ENCODE assay signal across 8 mouse cellular contexts in the genomic region with DNA sequence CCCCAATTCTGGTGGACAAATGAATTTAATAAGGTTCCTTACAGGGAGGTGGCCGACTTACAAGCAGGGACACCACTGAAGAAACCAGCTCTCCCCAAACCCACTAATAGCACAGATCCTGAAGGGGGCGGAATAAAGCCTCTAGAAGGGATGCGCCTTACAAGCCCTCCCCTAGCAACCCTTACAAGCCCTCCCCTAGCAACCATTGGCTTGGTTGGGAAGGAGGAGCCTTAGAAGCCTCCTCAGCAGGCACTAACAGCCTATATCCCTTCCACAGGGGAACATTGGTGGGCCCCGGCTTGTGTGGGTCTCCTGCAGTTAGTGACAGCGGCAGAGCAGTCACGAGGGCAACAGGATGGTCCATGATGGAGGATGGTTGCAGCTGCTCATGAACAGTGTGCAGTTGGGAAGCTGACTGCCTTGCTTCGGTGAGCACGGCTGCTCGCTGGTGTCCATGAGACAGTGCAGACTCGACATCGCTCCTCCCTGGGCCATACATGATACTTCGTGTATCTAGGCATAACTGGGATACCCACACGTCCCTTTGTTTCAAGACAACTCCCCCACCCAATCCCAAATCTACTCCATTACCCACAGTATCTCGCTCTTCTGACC.
A peak's percentile ranks its signal among the peaks of the same experiment; 100 is the strongest.
DNase-seq lines count a peak whose midpoint lies in the region; ATAC-seq and TF ChIP-seq lines count a peak whose summit lies in the region.

No protein-coding gene starts in this region.

- peaks cover 19% of the 10 kb centered on the region for H3K4me1 ChIP-seq in liver, embryonic 11.5 days (replicated peaks; ENCODE audit: control insufficient read depth, insufficient read depth, low read length)
- H3K4me1 ChIP-seq in embryonic facial prominence, embryonic 11.5 days (ENCODE audit: control insufficient read depth, insufficient read depth, low read length), result no peaks in the 10 kb centered on the region
- no peaks in the 10 kb centered on the region for H3K4me1 ChIP-seq in intestine, postnatal 0 days (replicated peaks; ENCODE audit: control insufficient read depth, insufficient read depth, low read length)
- no peaks in the 10 kb centered on the region for H3K4me1 ChIP-seq in neural tube, embryonic 14.5 days (ENCODE audit: control insufficient read depth, insufficient read depth, low read length)

- H3K9me3 ChIP-seq in liver, embryonic 11.5 days (ENCODE audit: control insufficient read depth, low read length), result no peaks in the 10 kb centered on the region
- no peaks in the 10 kb centered on the region for H3K9me3 ChIP-seq in embryonic facial prominence, embryonic 11.5 days (replicated peaks; ENCODE audit: control insufficient read depth, low read length)
- no peaks in the 10 kb centered on the region for H3K9me3 ChIP-seq in intestine, postnatal 0 days (ENCODE audit: control insufficient read depth)
- no peaks in the 10 kb centered on the region for H3K9me3 ChIP-seq in neural tube, embryonic 14.5 days (ENCODE audit: control insufficient read depth, low read length)

- peaks cover 5% of the 10 kb centered on the region; the same call in 1 of the 2 replicates for H3K36me3 ChIP-seq in liver, embryonic 11.5 days (ENCODE audit: control insufficient read depth, insufficient read depth, low read length)
- no peaks in the 10 kb centered on the region for H3K36me3 ChIP-seq in embryonic facial prominence, embryonic 11.5 days (replicated peaks; ENCODE audit: control insufficient read depth, insufficient read depth, low read depth, low read length)
- H3K36me3 ChIP-seq in intestine, postnatal 0 days (ENCODE audit: control insufficient read depth, insufficient read depth), result no peaks in the 10 kb centered on the region; the same call in 1 of the 2 replicates
- H3K36me3 ChIP-seq in neural tube, embryonic 14.5 days (ENCODE audit: control insufficient read depth, insufficient read depth, low read length), result no peaks in the 10 kb centered on the region

- TF ChIP-seq CTCF in intestine, postnatal 0 days (IDR thresholded peaks at IDR 0.05; ENCODE audit: low read depth), result peak; percentile 55

- no peak overlapping the region for H3K4me3 ChIP-seq in liver, embryonic 11.5 days (ENCODE audit: low read depth, low read length)
- no peak overlapping the region for H3K4me3 ChIP-seq in embryonic facial prominence, embryonic 11.5 days (ENCODE audit: low read depth, low read length)
- H3K4me3 ChIP-seq in intestine, postnatal 0 days (ENCODE audit: low read depth, low read length), result no peak overlapping the region
- H3K4me3 ChIP-seq in neural tube, embryonic 14.5 days (ENCODE audit: low read depth, low read length), result no peak overlapping the region

- 72% methylated on average over 14 of the region's 14 CpGs for WGBS in liver, embryonic 11.5 days
- 79% methylated on average over 14 of the region's 14 CpGs for WGBS in embryonic facial prominence, embryonic 11.5 days
- WGBS in intestine, postnatal 0 days, result 72% methylated on average over 14 of the region's 14 CpGs
- 69% methylated on average over 14 of the region's 14 CpGs for WGBS in neural tube, embryonic 14.5 days

- peak; percentile 68 for ATAC-seq in liver, embryonic 11.5 days (replicated peaks; ENCODE audit: low FRiP score)
- ATAC-seq in embryonic facial prominence, embryonic 11.5 days (replicated peaks; ENCODE audit: insufficient number of reproducible peaks, low FRiP score, low TSS enrichment, low read depth), result peak; percentile 66; the same call in 1 of the 2 replicates
- ATAC-seq in intestine, postnatal 0 days, result 0 out of 2 replicates have a peak, but pooled peaks have one; percentile 38
- peak; percentile 71 for ATAC-seq in neural tube, embryonic 14.5 days (ENCODE audit: low read depth)

- no peaks in the 10 kb centered on the region for H3K27me3 ChIP-seq in liver, embryonic 11.5 days (replicated peaks; ENCODE audit: control insufficient read depth, insufficient read depth, low read length)
- H3K27me3 ChIP-seq in embryonic facial prominence, embryonic 11.5 days (ENCODE audit: control insufficient read depth, insufficient read depth, low read length), result no peaks in the 10 kb centered on the region
- no peaks in the 10 kb centered on the region for H3K27me3 ChIP-seq in intestine, postnatal 0 days (replicated peaks; ENCODE audit: control insufficient read depth, insufficient read depth, low read length)
- H3K27me3 ChIP-seq in neural tube, embryonic 14.5 days (ENCODE audit: control insufficient read depth, insufficient read depth, low read length), result no peaks in the 10 kb centered on the region

- peak overlapping the region; percentile 30; the same call in 1 of the 2 replicates for H3K27ac ChIP-seq in liver, embryonic 11.5 days (ENCODE audit: low read depth, low read length)
- H3K27ac ChIP-seq in embryonic facial prominence, embryonic 11.5 days (replicated peaks; ENCODE audit: low read depth, low read length), result no peak overlapping the region
- H3K27ac ChIP-seq in intestine, postnatal 0 days (ENCODE audit: low read depth, low read length), result no peak overlapping the region
- no peak overlapping the region for H3K27ac ChIP-seq in neural tube, embryonic 14.5 days (ENCODE audit: low read depth, low read length)

- no peak overlapping the region for H3K9ac ChIP-seq in liver, embryonic 11.5 days (ENCODE audit: low read depth, low read length)
- H3K9ac ChIP-seq in embryonic facial prominence, embryonic 11.5 days (replicated peaks; ENCODE audit: low read length), result no peak overlapping the region
- H3K9ac ChIP-seq in intestine, postnatal 0 days (ENCODE audit: low read depth, low read length), result no peak overlapping the region
- no peak overlapping the region for H3K9ac ChIP-seq in neural tube, embryonic 14.5 days (replicated peaks; ENCODE audit: low read depth, low read length)

- DNase-seq in liver, embryonic 11.5 days (ENCODE audit: low spot score), result no peak
- no peak for DNase-seq in liver
- DNase-seq in embryonic facial prominence, embryonic 11.5 days (ENCODE audit: low spot score), result peak; percentile 66
- no peak for DNase-seq in layer of hippocampus, adult 9-10 months (ENCODE audit: low spot score)
- no peak for DNase-seq in MN1 (ENCODE audit: low spot score)
- no peak for DNase-seq in cerebellum, adult 9-10 months

- peak overlapping the region; percentile 16; the same call in 1 of the 2 replicates for H3K4me2 ChIP-seq in liver, embryonic 11.5 days
- H3K4me2 ChIP-seq in embryonic facial prominence, embryonic 11.5 days (ENCODE audit: low read depth, low read length), result no peak overlapping the region
- no peak overlapping the region for H3K4me2 ChIP-seq in intestine, postnatal 0 days (replicated peaks; ENCODE audit: low read depth)
- H3K4me2 ChIP-seq in neural tube, embryonic 14.5 days (ENCODE audit: low read depth, low read length), result no peak overlapping the region
